Mouse (Mus musculus): ENCODE data around the gene Gm29582. TPM values are rescaled to one million over a fixed set of nuclear protein-coding genes. Genes with fewer than 3 reads are reported as not detected.

The Gm29582 gene
- polyA plus RNA-seq (2021; fragmentation: Nextera tagmentation) = not detected in 2 replicates
- long read RNA-seq, experiment 1 = 0 reads
- long read RNA-seq, experiment 2 = 0 reads

GRCm38 (mm10) chrY:30738461-30738860 is at the start of gene Gm29582:
Gm29582 (minus strand) TSS chrY:30738561.

